In the genomic region with DNA sequence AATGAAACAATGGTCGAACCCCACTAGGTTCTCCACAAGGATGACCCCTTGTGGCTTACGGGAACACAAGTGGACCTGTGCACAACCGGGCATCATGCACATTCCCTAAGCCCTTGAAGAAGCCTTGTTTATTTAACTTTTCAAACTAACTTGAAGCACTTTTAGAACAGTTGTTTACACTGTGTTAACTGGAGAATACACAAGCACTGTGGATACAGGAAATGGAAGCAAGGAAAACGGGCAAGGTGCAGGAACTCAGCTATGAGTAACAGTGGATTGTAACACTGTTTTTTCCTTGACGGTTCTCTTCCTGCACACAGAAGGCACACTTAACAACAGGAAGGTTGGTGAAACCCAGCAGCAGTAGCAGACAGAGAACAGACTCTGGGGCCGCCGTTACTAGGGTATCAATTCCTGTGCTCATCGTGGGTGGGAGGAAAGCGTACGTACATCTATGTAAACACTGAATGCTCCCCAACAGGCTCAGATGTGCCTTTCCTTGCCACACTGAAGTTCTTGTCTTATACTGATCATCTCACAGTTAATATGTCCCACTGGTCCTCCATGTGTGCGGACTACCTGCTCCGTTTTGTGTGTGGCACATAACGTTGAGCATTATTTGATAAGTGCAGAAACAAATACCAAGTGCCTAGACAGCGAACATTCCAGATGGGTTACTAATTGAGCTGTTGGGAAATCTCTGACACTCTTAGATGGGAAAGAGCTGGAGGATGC, we compare ENCODE assay signal across 9 mouse cellular contexts.
A peak's percentile ranks its signal among the peaks of the same experiment; 100 is the strongest.
DNase-seq lines count a peak whose midpoint lies in the region; ATAC-seq lines count a peak whose summit lies in the region.
"Had no signal": no experiment of that assay in that cellular context is flagged by ENCODE, and none has a peak within 500 bp of the region (broad histone marks: within the 10 kb centered on the region; RNA-seq: fewer than 3 reads in every experiment).

No protein-coding gene starts in this region.

- no peaks in the 10 kb centered on the region for H3K27me3 ChIP-seq in forebrain, embryonic 16.5 days (replicated peaks; ENCODE audit: control insufficient read depth, insufficient read depth, low read length)
- H3K27me3 ChIP-seq in forebrain, embryonic 15.5 days = no peaks in the 10 kb centered on the region
- no peaks in the 10 kb centered on the region for H3K27me3 ChIP-seq in intestine, embryonic 16.5 days (replicated peaks; ENCODE audit: control insufficient read depth, insufficient read depth, low read length)

- H3K4me3 ChIP-seq in forebrain, embryonic 16.5 days (replicated peaks; ENCODE audit: low read length) = no peak overlapping the region
- no peak overlapping the region for H3K4me3 ChIP-seq in forebrain, embryonic 15.5 days
- no peak overlapping the region for H3K4me3 ChIP-seq in intestine, embryonic 16.5 days (ENCODE audit: low read length)
- H3K4me3 ChIP-seq: left cerebral cortex, adult 2 months had no signal

- H3K4me1 ChIP-seq in forebrain, embryonic 16.5 days (replicated peaks; ENCODE audit: control insufficient read depth, insufficient read depth, low read length) = 0 out of 2 replicates have a peak, but pooled peaks cover 9% of the 10 kb centered on the region
- peaks cover 9% of the 10 kb centered on the region for H3K4me1 ChIP-seq in forebrain, embryonic 15.5 days
- peaks cover 2% of the 10 kb centered on the region; the same call in 1 of the 2 replicates for H3K4me1 ChIP-seq in intestine, embryonic 16.5 days (ENCODE audit: control insufficient read depth, insufficient read depth, low read length)

- no peaks in the 10 kb centered on the region for H3K9me3 ChIP-seq in forebrain, embryonic 16.5 days (ENCODE audit: control insufficient read depth, low read length)
- no peaks in the 10 kb centered on the region for H3K9me3 ChIP-seq in forebrain, embryonic 15.5 days
- no peaks in the 10 kb centered on the region for H3K9me3 ChIP-seq in intestine, embryonic 16.5 days (ENCODE audit: control insufficient read depth, low read length)

- no peak overlapping the region for H3K9ac ChIP-seq in forebrain, embryonic 16.5 days (replicated peaks; ENCODE audit: low read depth, low read length)
- H3K9ac ChIP-seq in forebrain, embryonic 15.5 days (replicated peaks) = no peak overlapping the region
- no peak overlapping the region for H3K9ac ChIP-seq in intestine, embryonic 16.5 days (ENCODE audit: low read depth, low read length)

- ATAC-seq in forebrain, embryonic 16.5 days = peak; percentile 1; the same call in 1 of the 2 replicates
- ATAC-seq in forebrain, embryonic 15.5 days (replicated peaks) = no peak
- peak; percentile 38 for ATAC-seq in intestine, embryonic 16.5 days

- 81% methylated on average over 14 of the region's 14 CpGs for WGBS in forebrain, embryonic 16.5 days
- WGBS in forebrain, embryonic 15.5 days = 81% methylated on average over 14 of the region's 14 CpGs
- WGBS in intestine, embryonic 16.5 days = 54% methylated on average over 14 of the region's 14 CpGs

- H3K4me2 ChIP-seq in forebrain, embryonic 16.5 days (ENCODE audit: low read length) = no peak overlapping the region
- H3K4me2 ChIP-seq in forebrain, embryonic 15.5 days (replicated peaks) = no peak overlapping the region
- no peak overlapping the region for H3K4me2 ChIP-seq in intestine, embryonic 16.5 days (ENCODE audit: low read depth, low read length)

- no peaks in the 10 kb centered on the region for H3K36me3 ChIP-seq in forebrain, embryonic 16.5 days (ENCODE audit: control insufficient read depth, insufficient read depth)
- H3K36me3 ChIP-seq in forebrain, embryonic 15.5 days = no peaks in the 10 kb centered on the region
- no peaks in the 10 kb centered on the region for H3K36me3 ChIP-seq in intestine, embryonic 16.5 days (ENCODE audit: control insufficient read depth, insufficient read depth, low read length)

- H3K27ac ChIP-seq in forebrain, embryonic 16.5 days (ENCODE audit: low read length) = no peak overlapping the region
- no peak overlapping the region for H3K27ac ChIP-seq in forebrain, embryonic 15.5 days (replicated peaks)
- no peak overlapping the region for H3K27ac ChIP-seq in intestine, embryonic 16.5 days (ENCODE audit: low read length)
- H3K27ac ChIP-seq: left cerebral cortex, adult 2 months had no signal

- peak; percentile 3 for DNase-seq in Muller cell, postnatal 12 days (ENCODE audit: inconsistent ontology term)
- peak; percentile 12 for DNase-seq in lung, postnatal 25 days (ENCODE audit: low spot score)
- DNase-seq in T-cell, adult 2 months (ENCODE audit: low spot score) = no peak
- no peak for DNase-seq in thymus, postnatal 14 days
- DNase-seq in thymus, postnatal 4 days = no peak

Comparison
In these comparisons a context has a peak if more than half of its experiments do, and no peak if none do; other contexts are left out.
1. DNase-seq: peak in Muller cell, postnatal 12 days (single experiment) and lung, postnatal 25 days (single experiment); none in T-cell, adult 2 months (single experiment), thymus, postnatal 14 days (single experiment) and thymus, postnatal 4 days (single experiment).